Mouse (Mus musculus): Measurements from ENCODE around the gene Plekho1. TPM values are rescaled to one million over a fixed set of nuclear protein-coding genes. Genes with fewer than 3 reads are reported as not detected.

The Plekho1 gene
- total RNA-seq, 2 experiments from 2014 or later = 141 to 164 TPM

DNA sequence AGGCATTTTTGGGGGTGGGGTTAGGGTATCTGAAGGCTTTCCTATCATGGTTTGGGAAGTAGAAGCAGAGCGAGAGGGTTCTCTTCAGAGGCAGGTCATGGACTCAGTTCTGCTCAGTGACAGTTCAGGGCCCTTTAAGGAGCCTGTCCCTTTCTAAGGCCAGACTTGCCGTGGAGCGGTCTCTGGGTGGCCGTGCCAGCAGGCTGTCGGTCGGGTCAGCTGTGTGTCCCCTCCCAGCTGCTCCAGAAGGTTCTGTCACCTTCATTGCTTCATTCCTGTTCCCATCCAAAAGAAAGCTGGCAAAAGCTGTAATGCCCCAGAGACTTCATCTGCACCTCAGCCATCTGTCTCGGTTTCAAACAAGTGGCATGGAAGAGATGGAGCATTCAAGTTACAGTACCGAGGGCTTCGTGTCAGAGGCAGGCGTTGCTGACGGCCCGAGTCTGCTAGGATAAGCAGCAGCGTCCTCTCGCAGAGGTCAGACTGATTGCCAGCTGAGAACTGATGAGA lies 50.0 kb downstream of the Plekho1 start:
- DNase-seq = no peak

DNA sequence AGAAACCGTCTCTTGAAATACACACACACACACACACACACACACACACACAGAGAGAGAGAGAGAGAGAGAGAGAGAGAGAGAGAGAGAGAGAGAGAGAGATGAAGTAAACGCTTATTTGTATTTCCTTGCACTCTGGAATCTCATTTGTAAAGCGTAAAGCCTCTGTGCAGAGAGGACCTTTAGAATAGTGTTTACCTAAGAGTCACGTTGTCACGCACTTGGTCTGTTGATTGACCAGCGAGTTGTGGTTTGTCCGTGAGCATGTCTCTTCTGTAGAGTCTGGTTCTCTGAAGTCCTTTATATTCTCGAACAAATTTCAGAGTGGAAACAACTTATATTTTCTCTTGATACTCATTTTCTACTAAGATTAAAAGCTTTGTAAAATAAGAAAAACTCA lies 51.1 kb downstream of the Plekho1 start:
- DNase-seq = no peak

DNA sequence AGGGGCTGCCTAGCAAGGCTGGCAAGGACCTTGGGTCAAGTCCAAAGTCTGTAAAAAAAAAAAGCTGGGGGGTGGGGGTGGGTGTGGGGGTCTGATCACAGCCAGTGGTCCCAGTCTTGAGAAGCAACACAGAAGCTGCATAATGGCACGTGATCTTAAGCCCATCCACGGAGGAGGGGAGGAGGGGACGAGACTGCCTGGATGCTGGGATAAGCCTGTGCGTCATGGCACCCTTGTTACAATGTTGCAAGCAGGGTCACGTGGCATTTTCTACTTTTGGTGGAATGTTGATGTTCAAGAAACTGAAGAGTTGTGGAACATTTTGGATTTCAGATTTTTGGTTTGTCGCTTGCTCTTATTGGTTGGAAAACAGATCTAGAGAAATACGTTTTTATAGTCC lies 52.6 kb downstream of the Plekho1 start:
- no peak for DNase-seq

DNA sequence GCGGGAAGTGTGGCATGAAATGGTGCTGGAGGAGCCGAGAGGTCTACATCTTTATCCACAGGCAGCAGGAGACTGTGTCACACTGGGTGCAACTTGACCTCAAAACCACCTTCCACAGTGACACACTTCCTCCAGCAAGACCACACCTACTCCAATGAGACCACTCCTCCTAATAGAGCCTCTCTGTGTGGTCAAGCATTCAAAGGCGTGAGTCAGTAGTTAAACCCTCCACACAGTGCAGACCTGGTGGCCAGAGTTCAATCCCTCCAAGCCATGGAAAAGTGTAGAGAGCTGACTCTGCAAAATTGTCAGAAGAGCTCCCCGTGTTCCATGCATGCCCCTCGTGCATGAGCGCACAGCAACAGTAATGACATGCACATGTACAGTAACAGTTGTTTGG lies 53.1 kb downstream of the Plekho1 start:
- no peak for DNase-seq

DNA sequence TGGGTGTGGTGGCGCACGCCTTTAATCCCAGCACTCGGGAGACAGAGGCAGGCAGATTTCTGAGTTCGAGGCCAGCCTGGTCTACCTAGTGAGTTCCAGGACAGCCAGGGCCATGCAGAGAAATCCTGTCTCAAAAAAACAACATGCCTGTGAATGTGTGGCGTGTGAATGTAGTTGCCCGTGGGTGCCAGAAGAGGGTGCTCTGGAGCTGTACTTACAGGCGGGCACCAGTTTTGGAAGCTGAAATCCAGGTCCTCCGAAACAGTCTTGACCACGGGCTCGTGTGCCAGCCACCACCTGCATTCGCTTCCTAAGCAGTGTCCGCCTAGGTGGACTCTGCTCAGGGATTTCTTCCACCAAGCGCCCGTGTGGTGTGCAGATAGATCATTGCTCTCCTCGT lies 57.0 kb downstream of the Plekho1 start:
- DNase-seq = peak; percentile 40

Other genes starting within 250 kb of the Plekho1 start
- 10 to 100 TPM; 31.1 to 36.1 TPM for gene Tars2, start 235.8 kb downstream of the Plekho1 start, total RNA-seq (2021)
- 10 to 100 TPM; 50.9 to 53.6 TPM for gene Rprd2, start 177.1 kb downstream of the Plekho1 start, total RNA-seq (2021)
- gene Prpf3, start 140.1 kb downstream of the Plekho1 start, total RNA-seq (2021) = 10 to 100 TPM; 28.3 to 30.5 TPM
- 100 to 1,000 TPM; 250 TPM for gene Mrps21, start 124.5 kb downstream of the Plekho1 start, total RNA-seq (2021)
- 1 to 10 TPM; 1.7 to 2.0 TPM for gene Ciart, start 113.8 kb downstream of the Plekho1 start, total RNA-seq (2021)
- gene BC028528, start 104.0 kb downstream of the Plekho1 start, total RNA-seq (2021) = 10 to 100 TPM; 19.6 to 25.3 TPM
- 100 to 1,000 TPM; 150 to 162 TPM for gene Aph1a, start 102.0 kb downstream of the Plekho1 start, total RNA-seq (2021)
- gene Car14, start 91.3 kb downstream of the Plekho1 start, total RNA-seq (2021) = 10 to 100 TPM; 87.3 to 91.0 TPM
- 100 to 1,000 TPM; 172 to 180 TPM for gene Anp32e, start 66.8 kb downstream of the Plekho1 start, total RNA-seq (2021)
- gene Vps45, start 62.5 kb upstream of the Plekho1 start, total RNA-seq (2021) = 10 to 100 TPM; 33.7 to 34.5 TPM
- 10 to 100 TPM; 45.7 to 47.4 TPM for gene Otud7b, start 108.5 kb upstream of the Plekho1 start, total RNA-seq (2021)
- gene Mtmr11, start 166.0 kb upstream of the Plekho1 start, total RNA-seq (2021) = 1 to 10 TPM; 4.2 to 4.6 TPM
- gene Sf3b4, start 176.3 kb upstream of the Plekho1 start, total RNA-seq (2021) = 10 to 100 TPM; 34.1 to 36.8 TPM
- gene Sv2a, start 185.2 kb upstream of the Plekho1 start, total RNA-seq (2021) = 10 to 100 TPM; 19.3 to 20.6 TPM
- gene Bola1, start 223.7 kb upstream of the Plekho1 start, total RNA-seq (2021) = 10 to 100 TPM; 18.8 to 20.9 TPM
- 10 to 100 TPM; 25.5 to 29.9 TPM for gene Hist2h2ab, start 223.9 kb upstream of the Plekho1 start, total RNA-seq (2021)
- 100 to 1,000 TPM; 205 to 211 TPM for gene Hist2h2ac, start 224.9 kb upstream of the Plekho1 start, total RNA-seq (2021)
- 1 to 10 TPM; 5.7 to 5.8 TPM for gene Hist2h2be, start 225.1 kb upstream of the Plekho1 start, total RNA-seq (2021)
- 100 to 1,000 TPM; 209 to 211 TPM for gene Hist2h3c2, start 243.1 kb upstream of the Plekho1 start, total RNA-seq (2021)
- gene Hist2h2aa2, start 244.3 kb upstream of the Plekho1 start, total RNA-seq (2021) = 1,000 to 10,000 TPM; 1,222 to 1,254 TPM
- gene Hist2h2aa1, start 249.5 kb upstream of the Plekho1 start, total RNA-seq (2021) = 10 to 100 TPM; 26.8 to 30.1 TPM